Mouse (Mus musculus) MEL (cell line): ENCODE data around the gene Actn3. TPM values are rescaled to one million over a fixed set of nuclear protein-coding genes. Genes with fewer than 3 reads are reported as not detected.

Source experiments
- DNase-seq: peaks from one replicate; pipeline ENCODE4 v3.0.0; 2011; ENCODE audit warnings: low read depth, low spot score
- H3K27ac ChIP-seq: 2 replicates; pipeline ENCODE4 v1.5.1; 2012; ENCODE audit warnings: low read depth, mild to moderate bottlenecking, control low read depth, low read length, moderate library complexity; ENCODE audit not compliant: control insufficient read depth
- H3K27me3 ChIP-seq, 2 experiments: fragments of 150-350 bp in 1 of 2; sonication (generic) in 1 of 2; 2 replicates each; pipeline ENCODE4 v1.6.1; 2012; ENCODE audit warnings: low read length in 2 of 2, mild to moderate bottlenecking in 2 of 2, improper control_type of control experiment in 1 of 2, moderate library complexity in 1 of 2; ENCODE audit not compliant: insufficient read depth in 2 of 2, control insufficient read depth in 1 of 2
- H3K36me3 ChIP-seq, 2 experiments: 2 replicates each; pipeline ENCODE4 v1.6.1; 2012 to 2014; ENCODE audit warnings: low read length in 2 of 2, improper control_type of control experiment in 1 of 2, inconsistent platforms in 1 of 2, mild to moderate bottlenecking in 1 of 2; ENCODE audit not compliant: insufficient read depth in 2 of 2, control insufficient read depth in 1 of 2
- H3K4me1 ChIP-seq, 2 experiments: fragments of 150-350 bp in 1 of 2; sonication (generic) in 1 of 2; 2 replicates each; pipeline ENCODE4 v1.6.1; 2012; ENCODE audit warnings: low read length in 2 of 2, improper control_type of control experiment in 1 of 2, mild to moderate bottlenecking in 1 of 2; ENCODE audit not compliant: insufficient read depth in 2 of 2, control insufficient read depth in 1 of 2
- H3K4me3 ChIP-seq, 2 experiments: fragments of 150-350 bp in 1 of 2; sonication (generic) in 1 of 2; 2 replicates each; pipeline ENCODE4 v1.5.1; 2012; ENCODE audit warnings: low read depth in 2 of 2, low read length in 2 of 2, mild to moderate bottlenecking in 2 of 2, moderate library complexity in 2 of 2, control low read depth in 1 of 2, improper control_type of control experiment in 1 of 2; ENCODE audit not compliant: control insufficient read depth in 1 of 2, insufficient read depth in 1 of 2
- H3K79me2 ChIP-seq: 2 replicates; pipeline ENCODE4 v1.6.1; 2012; ENCODE audit warnings: mild to moderate bottlenecking, low read length, moderate library complexity; ENCODE audit not compliant: control insufficient read depth, poor library complexity, insufficient read depth
- H3K9ac ChIP-seq: 2 replicates; pipeline ENCODE4 v1.6.1; 2012; ENCODE audit warnings: low read depth, mild to moderate bottlenecking, control low read depth, low read length, moderate library complexity; ENCODE audit not compliant: control insufficient read depth, poor library complexity, severe bottlenecking
- H3K9me3 ChIP-seq: fragments of 150-350 bp; sonication (generic); replicated peaks from 2 replicates; pipeline ENCODE4 v1.6.1; 2012; ENCODE audit warnings: mild to moderate bottlenecking, low read length, improper control_type of control experiment, moderate library complexity; ENCODE audit not compliant: insufficient read depth
- EP300 ChIP-seq, 2 experiments: IDR thresholded peaks; 2 replicates each; pipeline ENCODE4 v1.6.1; 2011; ENCODE audit warnings: improper control_type of control experiment in 2 of 2, low read length in 2 of 2, low read depth in 1 of 2, mild to moderate bottlenecking in 1 of 2
- POLR2AphosphoS2 ChIP-seq: IDR thresholded peaks from 2 replicates; pipeline ENCODE4 v1.6.1; 2011; ENCODE audit warnings: low read length, improper control_type of control experiment
- UBTF ChIP-seq: IDR thresholded peaks from 2 replicates; pipeline ENCODE4 v1.6.1; 2012; ENCODE audit warnings: low read depth, mild to moderate bottlenecking, inconsistent platforms, low read length, improper control_type of control experiment, moderate library complexity, borderline replicate concordance; ENCODE audit not compliant: insufficient read depth
- ZMIZ1 ChIP-seq: IDR thresholded peaks from 2 replicates; pipeline ENCODE4 v1.6.1; 2012; ENCODE audit warnings: low read depth, mild to moderate bottlenecking, inconsistent platforms, low read length, improper control_type of control experiment, moderate library complexity
- polyA plus RNA-seq, 2 experiments: library from polyadenylated mRNA; stranded (reverse) in 1 of 2; unstranded in 1 of 2; fragments of >175 nt in 1 of 2; fragments of >200 nt in 1 of 2; gene quantifications; 2 replicates each; pipeline versions ENCODE4 v1.2.1 to v1.2.4; 2012; ENCODE audit warnings: low replicate concordance in 2 of 2, low read depth in 1 of 2; ENCODE audit not compliant: insufficient read length in 2 of 2, insufficient read depth in 1 of 2, missing spikeins in 1 of 2
- total RNA-seq: library from RNA; depleted of rRNA; stranded (reverse); fragments of 300-350 nt; gene quantifications from 2 replicates; pipeline ENCODE4 v1.2.3, GENCODE M21; 2012; rRNA removed

Actn3 gene
- total and polyA plus RNA-seq, 3 experiments, result 0.65 to 1.0 TPM; not detected in 1

- H3K4me1 ChIP-seq, result peaks cover 0 to 4% of the 10 kb centered on the region in 2 experiments; a peak in 2 of 4 replicates
- H3K27ac ChIP-seq, result peak overlapping the region; percentile 87
- no peaks in the 10 kb centered on the region for H3K27me3 ChIP-seq
- peaks cover 48% of the 10 kb centered on the region for H3K79me2 ChIP-seq
- peak overlapping the region; percentile 86 for H3K9ac ChIP-seq
- DNase-seq, result no peak
- no peak for TF ChIP-seq POLR2AphosphoS2
- peak in 1 of 2 experiments; percentile 6; a peak in 1 of 4 replicates for TF ChIP-seq EP300 (IDR thresholded peaks at IDR 0.05; ENCODE audit: low read depth in 1 of 2, low read length in 2 of 2)
- TF ChIP-seq UBTF, result 0 out of 2 replicates have a peak, but pooled peaks have one; percentile 65
- no peak for TF ChIP-seq ZMIZ1
- TF ChIP-seq, all 39 proteins: peak for 2
- H3K36me3 ChIP-seq, result peaks cover 5 to 21% of the 10 kb centered on the region in 2 experiments
- H3K4me3 ChIP-seq, result peak overlapping the region; percentile 74 to 78
- no peaks in the 10 kb centered on the region for H3K9me3 ChIP-seq
Observed at GRCm38 (mm10) chr19:4811909-4812242, 65.8 kb downstream of the Actn3 start.

Other genes with a start within 250 kb of the Actn3 start
- gene Gm960, start 179.2 kb downstream of the Actn3 start, total RNA-seq, result 0.39 and 2.1 TPM in 2 replicates
- 1 to 10 TPM in 1 of 2 experiments, not detected in 1; 2.3 TPM for gene Gm960, start 179.2 kb downstream of the Actn3 start, polyA plus RNA-seq
- gene Sptbn2, start 166.7 kb downstream of the Actn3 start, total RNA-seq, result 0.20 and 0.31 TPM in 2 replicates
- under 1 TPM in 1 of 2 experiments, not detected in 1; 0.79 TPM for gene Sptbn2, start 166.7 kb downstream of the Actn3 start, polyA plus RNA-seq
- gene Rbm4b, start 121.4 kb downstream of the Actn3 start, total RNA-seq, result 7.0 and 7.4 TPM in 2 replicates
- gene Rbm4b, start 121.4 kb downstream of the Actn3 start, polyA plus RNA-seq, result 10 to 100 TPM in 1 of 2 experiments, not detected in 1; 11.1 TPM
- gene Rbm4, start 84.0 kb downstream of the Actn3 start, total RNA-seq, result 51.6 and 57.1 TPM in 2 replicates
- gene Rbm4, start 84.0 kb downstream of the Actn3 start, polyA plus RNA-seq, result 10 to 100 TPM in 1 of 2 experiments, not detected in 1; 31.4 TPM
- 10.6 and 10.8 TPM in 2 replicates for gene Gm21992, start 66.3 kb downstream of the Actn3 start, total RNA-seq
- 10 to 100 TPM in 1 of 2 experiments, not detected in 1; 21.9 TPM for gene Gm21992, start 66.3 kb downstream of the Actn3 start, polyA plus RNA-seq
- 44.7 and 49.0 TPM in 2 replicates for gene Rbm14, start 66.3 kb downstream of the Actn3 start, total RNA-seq
- 10 to 100 TPM in 1 of 2 experiments, not detected in 1; 82.3 TPM for gene Rbm14, start 66.3 kb downstream of the Actn3 start, polyA plus RNA-seq
- gene Ccs, start 38.6 kb downstream of the Actn3 start, total RNA-seq, result 43.3 and 48.3 TPM in 2 replicates
- 10 to 100 TPM in 1 of 2 experiments, not detected in 1; 56.6 TPM for gene Ccs, start 38.6 kb downstream of the Actn3 start, polyA plus RNA-seq
- gene Ccdc87, start 38.5 kb downstream of the Actn3 start, total RNA-seq, result 0.04 TPM in 1 of 2 replicates, not detected in the other
- under 1 TPM in 1 of 2 experiments, not detected in 1; 0.06 TPM for gene Ccdc87, start 38.5 kb downstream of the Actn3 start, polyA plus RNA-seq
- gene Ctsf, start 22.8 kb downstream of the Actn3 start, total RNA-seq, result not detected in 2 replicates
- not detected for gene Ctsf, start 22.8 kb downstream of the Actn3 start, polyA plus RNA-seq
- 12.9 and 15.8 TPM in 2 replicates for gene Zdhhc24, start 759 bp upstream of the Actn3 start, total RNA-seq
- 10 to 100 TPM in 1 of 2 experiments, not detected in 1; 21.1 TPM for gene Zdhhc24, start 759 bp upstream of the Actn3 start, polyA plus RNA-seq
- gene Bbs1, start 28.7 kb upstream of the Actn3 start, total RNA-seq, result 1.2 and 1.4 TPM in 2 replicates
- 1 to 10 TPM in 1 of 2 experiments, not detected in 1; 1.9 TPM for gene Bbs1, start 28.7 kb upstream of the Actn3 start, polyA plus RNA-seq
- 58.7 and 59.4 TPM in 2 replicates for gene Dpp3, start 50.4 kb upstream of the Actn3 start, total RNA-seq
- gene Dpp3, start 50.4 kb upstream of the Actn3 start, polyA plus RNA-seq, result 10 to 100 TPM in 1 of 2 experiments, not detected in 1; 82.7 TPM
- gene Peli3, start 65.2 kb upstream of the Actn3 start, total RNA-seq, result 0.08 TPM in 1 of 2 replicates, not detected in the other
- under 1 TPM in 1 of 2 experiments, not detected in 1; 0.33 TPM for gene Peli3, start 65.2 kb upstream of the Actn3 start, polyA plus RNA-seq
- gene Mrpl11, start 84.2 kb upstream of the Actn3 start, total RNA-seq, result 98.5 and 108 TPM in 2 replicates
- gene Mrpl11, start 84.2 kb upstream of the Actn3 start, polyA plus RNA-seq, result 100 to 1,000 TPM; 124 to 317 TPM
- gene Npas4, start 112.4 kb upstream of the Actn3 start, total RNA-seq, result not detected in 2 replicates
- gene Npas4, start 112.4 kb upstream of the Actn3 start, polyA plus RNA-seq, result not detected
- gene Slc29a2, start 146.0 kb upstream of the Actn3 start, total RNA-seq, result 2.1 and 3.2 TPM in 2 replicates
- gene Slc29a2, start 146.0 kb upstream of the Actn3 start, polyA plus RNA-seq, result 10 to 100 TPM in 1 of 2 experiments, not detected in 1; 10.9 TPM
- 6.9 and 7.8 TPM in 2 replicates for gene B4gat1, start 160.9 kb upstream of the Actn3 start, total RNA-seq
- 1 to 10 TPM in 1 of 2 experiments, not detected in 1; 9.6 TPM for gene B4gat1, start 160.9 kb upstream of the Actn3 start, polyA plus RNA-seq
- gene AC124502.3, start 161.0 kb upstream of the Actn3 start, total RNA-seq, result 1.1 and 2.1 TPM in 2 replicates
- under 1 TPM in 1 of 2 experiments, not detected in 1; 0.75 TPM for gene AC124502.3, start 161.0 kb upstream of the Actn3 start, polyA plus RNA-seq
- gene Brms1, start 163.4 kb upstream of the Actn3 start, total RNA-seq, result 22.3 and 29.6 TPM in 2 replicates
- gene Brms1, start 163.4 kb upstream of the Actn3 start, polyA plus RNA-seq, result 10 to 100 TPM in 1 of 2 experiments, not detected in 1; 78.6 TPM
- 0.33 and 0.42 TPM in 2 replicates for gene Rin1, start 172.6 kb upstream of the Actn3 start, total RNA-seq
- 1 to 10 TPM in 1 of 2 experiments, not detected in 1; 1.3 TPM for gene Rin1, start 172.6 kb upstream of the Actn3 start, polyA plus RNA-seq
- 0.23 and 0.27 TPM in 2 replicates for gene Cd248, start 190.2 kb upstream of the Actn3 start, total RNA-seq
- under 1 TPM in 1 of 2 experiments, not detected in 1; 0.86 TPM for gene Cd248, start 190.2 kb upstream of the Actn3 start, polyA plus RNA-seq
- gene Tmem151a, start 207.6 kb upstream of the Actn3 start, total RNA-seq, result 0.29 TPM in 1 of 2 replicates, not detected in the other
- gene Tmem151a, start 207.6 kb upstream of the Actn3 start, polyA plus RNA-seq, result under 1 TPM in 1 of 2 experiments, not detected in 1; 0.63 TPM
- 57.5 and 64.3 TPM in 2 replicates for gene Yif1a, start 210.6 kb upstream of the Actn3 start, total RNA-seq
- 10 to 100 TPM in 1 of 2 experiments, not detected in 1; 54.0 TPM for gene Yif1a, start 210.6 kb upstream of the Actn3 start, polyA plus RNA-seq
- 0.65 and 1.0 TPM in 2 replicates for gene Cnih2, start 220.6 kb upstream of the Actn3 start, total RNA-seq
- gene Cnih2, start 220.6 kb upstream of the Actn3 start, polyA plus RNA-seq, result 1 to 10 TPM in 1 of 2 experiments, not detected in 1; 2.7 TPM
- gene Rab1b, start 229.2 kb upstream of the Actn3 start, total RNA-seq, result 86.4 and 94.9 TPM in 2 replicates
- gene Rab1b, start 229.2 kb upstream of the Actn3 start, polyA plus RNA-seq, result 100 to 1,000 TPM in 1 of 2 experiments, not detected in 1; 162 TPM
- gene Klc2, start 240.7 kb upstream of the Actn3 start, total RNA-seq, result 7.3 TPM in 2 replicates
- gene Klc2, start 240.7 kb upstream of the Actn3 start, polyA plus RNA-seq, result 10 to 100 TPM in 1 of 2 experiments, not detected in 1; 30.3 TPM